Mouse (Mus musculus) MEL (cell line): ENCODE measurements at regions not wholly inside any gene's neighbourhood (a gene's known extent, or its start where the extent isn't known, plus 50 kb on each side); places are given as distances from the start of the nearest gene placed in this dataset.

Experiments
- DNase-seq: peaks from one replicate; pipeline ENCODE4 v3.0.0; 2011; ENCODE audit warnings: low read depth, low spot score
- H3K27ac ChIP-seq: 2 replicates; pipeline ENCODE4 v1.5.1; 2012; ENCODE audit warnings: low read depth, mild to moderate bottlenecking, control low read depth, low read length, moderate library complexity; ENCODE audit not compliant: control insufficient read depth
- H3K27me3 ChIP-seq, 2 experiments: fragments of 150-350 bp in 1 of 2; sonication (generic) in 1 of 2; 2 replicates each; pipeline ENCODE4 v1.6.1; 2012; ENCODE audit warnings: low read length in 2 of 2, mild to moderate bottlenecking in 2 of 2, improper control_type of control experiment in 1 of 2, moderate library complexity in 1 of 2; ENCODE audit not compliant: insufficient read depth in 2 of 2, control insufficient read depth in 1 of 2
- H3K36me3 ChIP-seq, 2 experiments: 2 replicates each; pipeline ENCODE4 v1.6.1; 2012 to 2014; ENCODE audit warnings: low read length in 2 of 2, improper control_type of control experiment in 1 of 2, inconsistent platforms in 1 of 2, mild to moderate bottlenecking in 1 of 2; ENCODE audit not compliant: insufficient read depth in 2 of 2, control insufficient read depth in 1 of 2
- H3K4me1 ChIP-seq, 2 experiments: fragments of 150-350 bp in 1 of 2; sonication (generic) in 1 of 2; 2 replicates each; pipeline ENCODE4 v1.6.1; 2012; ENCODE audit warnings: low read length in 2 of 2, improper control_type of control experiment in 1 of 2, mild to moderate bottlenecking in 1 of 2; ENCODE audit not compliant: insufficient read depth in 2 of 2, control insufficient read depth in 1 of 2
- H3K4me3 ChIP-seq, 2 experiments: fragments of 150-350 bp in 1 of 2; sonication (generic) in 1 of 2; 2 replicates each; pipeline ENCODE4 v1.5.1; 2012; ENCODE audit warnings: low read depth in 2 of 2, low read length in 2 of 2, mild to moderate bottlenecking in 2 of 2, moderate library complexity in 2 of 2, control low read depth in 1 of 2, improper control_type of control experiment in 1 of 2; ENCODE audit not compliant: control insufficient read depth in 1 of 2, insufficient read depth in 1 of 2
- H3K79me2 ChIP-seq: 2 replicates; pipeline ENCODE4 v1.6.1; 2012; ENCODE audit warnings: mild to moderate bottlenecking, low read length, moderate library complexity; ENCODE audit not compliant: control insufficient read depth, poor library complexity, insufficient read depth
- H3K9ac ChIP-seq: 2 replicates; pipeline ENCODE4 v1.6.1; 2012; ENCODE audit warnings: low read depth, mild to moderate bottlenecking, control low read depth, low read length, moderate library complexity; ENCODE audit not compliant: control insufficient read depth, poor library complexity, severe bottlenecking
- H3K9me3 ChIP-seq: fragments of 150-350 bp; sonication (generic); replicated peaks from 2 replicates; pipeline ENCODE4 v1.6.1; 2012; ENCODE audit warnings: mild to moderate bottlenecking, low read length, improper control_type of control experiment, moderate library complexity; ENCODE audit not compliant: insufficient read depth
- BHLHE40 ChIP-seq: IDR thresholded peaks from 2 replicates; pipeline ENCODE4 v1.6.1; 2012; ENCODE audit warnings: low read depth, mild to moderate bottlenecking, inconsistent platforms, low read length, improper control_type of control experiment, borderline replicate concordance
- CHD2 ChIP-seq: IDR thresholded peaks from 2 replicates; pipeline ENCODE4 v1.6.1; 2011; ENCODE audit warnings: low read length, improper control_type of control experiment
- CTCF ChIP-seq, 3 experiments: IDR thresholded peaks in 2 of 3; conservative IDR thresholded peaks in 1 of 3; 2 replicates each; pipeline ENCODE4 v1.5.1; 2011 to 2012; ENCODE audit warnings: low read length in 3 of 3, low read depth in 2 of 3, mild to moderate bottlenecking in 2 of 3, improper control_type of control experiment in 1 of 3, inconsistent platforms in 1 of 3, mixed read lengths in 1 of 3, moderate library complexity in 1 of 3; ENCODE audit not compliant: control insufficient read depth in 1 of 3, insufficient read depth in 1 of 3, poor library complexity in 1 of 3, severe bottlenecking in 1 of 3
- E2F4 ChIP-seq: IDR thresholded peaks from 2 replicates; pipeline ENCODE4 v1.6.1; 2011; ENCODE audit warnings: low read depth, low read length, improper control_type of control experiment, borderline replicate concordance
- GABPA ChIP-seq: IDR thresholded peaks from 2 replicates; pipeline ENCODE4 v1.6.1; 2012; ENCODE audit warnings: low read depth, mild to moderate bottlenecking, inconsistent platforms, low read length, improper control_type of control experiment, moderate library complexity
- HCFC1 ChIP-seq: IDR thresholded peaks from 2 replicates; pipeline ENCODE4 v1.6.1; 2012; ENCODE audit warnings: low read depth, mild to moderate bottlenecking, inconsistent platforms, low read length, improper control_type of control experiment, moderate library complexity
- MAFK ChIP-seq: IDR thresholded peaks from 2 replicates; pipeline ENCODE4 v1.6.1; 2011; ENCODE audit warnings: low read depth, mild to moderate bottlenecking, low read length, improper control_type of control experiment, borderline replicate concordance
- MEF2A ChIP-seq: IDR thresholded peaks from 2 replicates; pipeline ENCODE4 v1.6.1; 2014; ENCODE audit warnings: low read depth, mild to moderate bottlenecking, inconsistent platforms, low read length, improper control_type of control experiment; ENCODE audit not compliant: poor library complexity, insufficient replicate concordance, severe bottlenecking; ENCODE audit errors: extremely low read depth
- MXI1 ChIP-seq: IDR thresholded peaks from 2 replicates; pipeline ENCODE4 v1.6.1; 2011; ENCODE audit warnings: mild to moderate bottlenecking, low read depth, low read length, improper control_type of control experiment
- MYC ChIP-seq: IDR thresholded peaks from 2 replicates; pipeline ENCODE4 v1.6.1; 2011; ENCODE audit warnings: low read depth, mild to moderate bottlenecking, low read length, improper control_type of control experiment, moderate library complexity
- NRF1 ChIP-seq: IDR thresholded peaks from 2 replicates; pipeline ENCODE4 v1.6.1; 2014; ENCODE audit warnings: low read depth, mild to moderate bottlenecking, inconsistent platforms, low read length, improper control_type of control experiment, moderate library complexity; ENCODE audit not compliant: poor library complexity, insufficient read depth, severe bottlenecking
- POLR2A ChIP-seq, 2 experiments: IDR thresholded peaks; 2 replicates each; pipeline ENCODE4 v1.6.1; 2011 to 2012; ENCODE audit warnings: low read length in 2 of 2, mild to moderate bottlenecking in 2 of 2, control low read depth in 1 of 2, improper control_type of control experiment in 1 of 2, low read depth in 1 of 2, moderate library complexity in 1 of 2; ENCODE audit not compliant: control insufficient read depth in 1 of 2, insufficient read depth in 1 of 2, poor library complexity in 1 of 2
- POLR2AphosphoS5 ChIP-seq: IDR thresholded peaks from 2 replicates; pipeline ENCODE4 v1.6.1; 2012; ENCODE audit warnings: low read depth, borderline replicate concordance, mild to moderate bottlenecking, inconsistent platforms, low read length, moderate library complexity, mixed read lengths
- RAD21 ChIP-seq: IDR thresholded peaks from 2 replicates; pipeline ENCODE4 v1.6.1; 2011; ENCODE audit warnings: mild to moderate bottlenecking, low read depth, low read length, improper control_type of control experiment
- SIN3A ChIP-seq: IDR thresholded peaks from 2 replicates; pipeline ENCODE4 v1.6.1; 2012; ENCODE audit warnings: low read length, improper control_type of control experiment, inconsistent platforms
- TCF12 ChIP-seq: IDR thresholded peaks from 2 replicates; pipeline ENCODE4 v1.6.1; 2014; ENCODE audit warnings: low read depth, mild to moderate bottlenecking, inconsistent platforms, low read length, improper control_type of control experiment, moderate library complexity
- USF1 ChIP-seq: IDR thresholded peaks from 2 replicates; pipeline ENCODE4 v1.6.1; 2014; ENCODE audit warnings: low read depth, mild to moderate bottlenecking, inconsistent platforms, low read length, improper control_type of control experiment, moderate library complexity
- ZKSCAN1 ChIP-seq: IDR thresholded peaks from 2 replicates; pipeline ENCODE4 v1.6.1; 2012; ENCODE audit warnings: low read depth, mild to moderate bottlenecking, inconsistent platforms, low read length, improper control_type of control experiment, moderate library complexity
- ZNF384 ChIP-seq: IDR thresholded peaks from 2 replicates; pipeline ENCODE4 v1.6.1; 2012; ENCODE audit warnings: low read depth, mild to moderate bottlenecking, inconsistent platforms, low read length, improper control_type of control experiment

- H3K4me1 ChIP-seq, result no peaks in the 10 kb centered on the region
- H3K4me3 ChIP-seq, result no peak overlapping the region
- H3K36me3 ChIP-seq, result no peaks in the 10 kb centered on the region
- H3K79me2 ChIP-seq, result no peaks in the 10 kb centered on the region
- DNase-seq, result no peak
- no peak overlapping the region for H3K9ac ChIP-seq
- TF ChIP-seq SIN3A (no peak), RAD21 (no peak), MEF2A (no peak), POLR2AphosphoS5 (no peak), GABPA (no peak), USF1 (no peak), ZKSCAN1 (no peak), E2F4 (no peak), POLR2A (IDR thresholded peaks at IDR 0.05; ENCODE audit: control insufficient read depth in 1 of 2, insufficient read depth in 1 of 2, low read depth in 1 of 2, low read length in 2 of 2, poor library complexity in 1 of 2) (no peak), MAFK (no peak), HCFC1 (no peak), TCF12 (no peak), CTCF (IDR thresholded peaks at IDR 0.05 in 2 of 3, conservative IDR thresholded peaks at IDR 0.05 in 1 of 3; ENCODE audit: control insufficient read depth in 1 of 3, insufficient read depth in 1 of 3, low read depth in 2 of 3, low read length in 3 of 3, poor library complexity in 1 of 3, severe bottlenecking in 1 of 3) (no peak), ZNF384 (no peak), MYC (no peak), NRF1 (no peak)
- no peaks in the 10 kb centered on the region for H3K27me3 ChIP-seq
- H3K9me3 ChIP-seq, result no peaks in the 10 kb centered on the region
- no peak overlapping the region for H3K27ac ChIP-seq
These were observed 112.7 kb upstream of the Cpsf6 start for GRCm38 (mm10) chr10:117492391-117492990.

- Histone ChIP-seq H3K27ac (no peak overlapping the region), H3K9me3 (no peaks in the 10 kb centered on the region), H3K79me2 (no peaks in the 10 kb centered on the region), H3K27me3 (no peaks in the 10 kb centered on the region), H3K36me3 (no peaks in the 10 kb centered on the region), H3K4me3 (no peak overlapping the region), H3K4me1 (no peaks in the 10 kb centered on the region), H3K9ac (no peak overlapping the region)
- TF ChIP-seq MXI1 (no peak), CHD2 (no peak), BHLHE40 (no peak)
- no peak for DNase-seq
These were observed 111.9 kb upstream of the Cpsf6 start for GRCm38 (mm10) chr10:117491711-117492110.
